Mouse (Mus musculus) stomach, postnatal 0 days (tissue): Measurements from ENCODE around the gene Plk1.

ENCODE experiments used
- CTCF ChIP-seq: IDR thresholded peaks from 2 replicates; pipeline ENCODE4 v1.5.1; 2016; ENCODE audit warnings: antibody characterized with exemption, low read depth, mild to moderate bottlenecking, moderate library complexity
- EP300 ChIP-seq: optimal IDR thresholded peaks from 2 replicates; pipeline ENCODE3; 2016; ENCODE audit warnings: antibody characterized with exemption

DNA sequence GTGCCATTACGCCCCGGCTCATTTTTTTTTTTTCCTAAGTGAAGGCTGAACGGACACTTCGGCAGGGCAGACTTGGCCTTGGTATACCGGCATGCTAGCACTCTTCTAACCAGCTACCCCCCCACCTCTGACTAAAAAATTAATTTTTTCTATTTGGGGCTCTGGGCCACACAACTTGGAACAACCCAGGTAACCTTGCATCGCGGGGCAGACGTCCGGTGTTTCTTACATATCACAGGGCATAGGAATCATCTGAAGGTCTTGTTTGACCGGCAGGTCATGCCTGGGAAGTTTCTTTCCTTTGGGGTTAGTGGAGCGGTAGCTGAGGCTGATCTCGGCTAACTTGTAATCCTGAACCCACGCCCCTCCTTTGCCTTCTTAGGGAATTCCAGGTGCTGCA is 751 bp upstream of the Plk1 start:
- TF ChIP-seq CTCF (no peak), EP300 (no peak)
